Comparison of ENCODE assay signal across 10 mouse cellular contexts in the genomic region with DNA sequence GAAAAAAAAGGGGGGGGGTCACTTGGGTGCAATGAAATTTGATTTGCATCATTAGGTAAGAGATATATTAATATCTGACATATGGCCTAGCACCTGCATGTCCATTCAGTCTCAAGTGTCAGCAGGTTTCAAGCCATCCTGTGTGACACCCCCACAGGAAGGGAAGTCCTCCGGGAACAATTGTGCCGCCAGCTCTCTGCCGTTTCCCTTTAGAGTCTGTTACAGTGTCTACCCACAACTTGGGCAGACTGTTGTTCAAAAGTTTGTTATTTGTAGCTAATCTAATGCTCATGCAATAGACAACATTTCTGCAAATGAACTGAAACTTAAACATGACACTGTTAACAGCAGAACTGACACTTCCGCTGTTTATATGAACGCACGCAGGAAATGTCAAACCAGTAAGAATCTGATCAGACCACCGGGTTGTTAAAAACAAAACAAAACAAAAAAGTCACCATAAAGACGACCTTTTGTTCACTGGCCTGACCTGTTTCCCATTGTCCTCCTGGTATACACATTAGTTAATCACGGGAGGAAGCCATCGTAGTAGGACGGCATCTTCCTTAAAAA. TPM values are rescaled to one million over a fixed set of nuclear protein-coding genes. Genes with fewer than 3 reads are reported as not detected.
DNase-seq lines count a peak whose midpoint lies in the region; ATAC-seq lines count a peak whose summit lies in the region.
"Had no signal": no experiment of that assay in that cellular context is flagged by ENCODE, and none has a peak within 500 bp of the region (broad histone marks: within the 10 kb centered on the region; RNA-seq: fewer than 3 reads in every experiment).

No protein-coding gene starts in this region.

- H3K9ac ChIP-seq in heart, embryonic 11.5 days (ENCODE audit: low read depth, low read length) = no peak overlapping the region
- H3K9ac ChIP-seq in stomach, embryonic 16.5 days (ENCODE audit: low read length) = no peak overlapping the region
- no peak overlapping the region for H3K9ac ChIP-seq in midbrain, embryonic 13.5 days (replicated peaks)
- H3K9ac ChIP-seq: embryonic facial prominence, embryonic 12.5 days had no signal

- WGBS in heart, embryonic 11.5 days (ENCODE audit: insufficient replicate concordance) = 68% methylated on average over 11 of the region's 11 CpGs
- 50% methylated on average over 11 of the region's 11 CpGs for WGBS in stomach, embryonic 16.5 days
- 75% methylated on average over 11 of the region's 11 CpGs for WGBS in midbrain, embryonic 13.5 days

- ATAC-seq in heart, embryonic 11.5 days (replicated peaks; ENCODE audit: insufficient number of reproducible peaks, low FRiP score, low TSS enrichment) = no peak
- ATAC-seq in stomach, embryonic 16.5 days (ENCODE audit: insufficient read depth, low FRiP score) = no peak
- no peak for ATAC-seq in midbrain, embryonic 13.5 days

- no peaks in the 10 kb centered on the region for H3K36me3 ChIP-seq in heart, embryonic 11.5 days (ENCODE audit: control insufficient read depth, insufficient read depth, low read length)
- H3K36me3 ChIP-seq in stomach, embryonic 16.5 days (ENCODE audit: control insufficient read depth, insufficient read depth, low read length) = no peaks in the 10 kb centered on the region
- no peaks in the 10 kb centered on the region for H3K36me3 ChIP-seq in midbrain, embryonic 13.5 days
- H3K36me3 ChIP-seq: embryonic facial prominence, embryonic 12.5 days had no signal

- no peak overlapping the region for H3K4me2 ChIP-seq in heart, embryonic 11.5 days
- H3K4me2 ChIP-seq in stomach, embryonic 16.5 days (ENCODE audit: low read depth, low read length) = peak overlapping the region; percentile 36; the same call in 1 of the 2 replicates
- H3K4me2 ChIP-seq in midbrain, embryonic 13.5 days (replicated peaks) = no peak overlapping the region
- H3K4me2 ChIP-seq: embryonic facial prominence, embryonic 12.5 days had no signal

- peak; percentile 96 for DNase-seq in heart, adult 11 months
- peak; percentile 56 for DNase-seq in lung, postnatal 10 days
- no peak for DNase-seq in lung, postnatal 36 days
- DNase-seq in kidney, postnatal 25 days = peak; percentile 37 to 71
- DNase-seq in gastrocnemius, adult 8-10 months (ENCODE audit: low spot score in 2 of 2) = no peak
- DNase-seq: gastrocnemius, postnatal 10 days had no signal

- no peaks in the 10 kb centered on the region for H3K27me3 ChIP-seq in heart, embryonic 11.5 days (ENCODE audit: control insufficient read depth, insufficient read depth, low read length)
- H3K27me3 ChIP-seq in stomach, embryonic 16.5 days (ENCODE audit: control insufficient read depth, insufficient read depth, low read length) = no peaks in the 10 kb centered on the region
- H3K27me3 ChIP-seq in midbrain, embryonic 13.5 days = no peaks in the 10 kb centered on the region
- H3K27me3 ChIP-seq: embryonic facial prominence, embryonic 12.5 days had no signal

- H3K4me1 ChIP-seq in heart, embryonic 11.5 days (ENCODE audit: control insufficient read depth, insufficient read depth, low read length) = peaks cover 16% of the 10 kb centered on the region
- peaks cover 9% of the 10 kb centered on the region for H3K4me1 ChIP-seq in stomach, embryonic 16.5 days (ENCODE audit: control insufficient read depth, insufficient read depth, low read length)
- H3K4me1 ChIP-seq in midbrain, embryonic 13.5 days (replicated peaks) = peaks cover 24% of the 10 kb centered on the region

- no peak overlapping the region for H3K4me3 ChIP-seq in heart, embryonic 11.5 days (ENCODE audit: low read depth, low read length)
- H3K4me3 ChIP-seq in stomach, embryonic 16.5 days (replicated peaks; ENCODE audit: low read length) = no peak overlapping the region
- no peak overlapping the region for H3K4me3 ChIP-seq in midbrain, embryonic 13.5 days (replicated peaks)
- H3K4me3 ChIP-seq: embryonic facial prominence, embryonic 12.5 days had no signal

- no peaks in the 10 kb centered on the region for H3K9me3 ChIP-seq in heart, embryonic 11.5 days (replicated peaks; ENCODE audit: control insufficient read depth, low read length)
- no peaks in the 10 kb centered on the region for H3K9me3 ChIP-seq in stomach, embryonic 16.5 days (replicated peaks; ENCODE audit: control insufficient read depth, low read length)
- H3K9me3 ChIP-seq in midbrain, embryonic 13.5 days = 0 out of 2 replicates have a peak, but pooled peaks cover 2% of the 10 kb centered on the region
- H3K9me3 ChIP-seq: embryonic facial prominence, embryonic 12.5 days had no signal

- H3K27ac ChIP-seq in heart, embryonic 11.5 days (ENCODE audit: low read depth, low read length) = no peak overlapping the region
- H3K27ac ChIP-seq in stomach, embryonic 16.5 days (ENCODE audit: low read length) = peak overlapping the region; percentile 36; the same call in 1 of the 2 replicates
- no peak overlapping the region for H3K27ac ChIP-seq in midbrain, embryonic 13.5 days
- H3K27ac ChIP-seq: embryonic facial prominence, embryonic 12.5 days had no signal

RNA-seq across cellular contexts. Expression of a gene that starts 23.9 kb away (rescaled TPM):
- polyA plus RNA-seq in heart, embryonic 11.5 days (2014; fragmentation: Nextera tagmentation; extraction: Ambion mirVana) = 37.1 and 38.6 TPM in 2 replicates
- polyA plus RNA-seq in stomach, embryonic 16.5 days (2015; fragmentation: Nextera tagmentation; extraction: Ambion mirVana) = 47.2 and 47.3 TPM in 2 replicates
- 10 to 100 TPM in 1 of 4 experiments, 1 to 10 TPM in 3; 8.4 to 10.3 (median 8.6) TPM for total RNA-seq in gastrocnemius, adult 8-10 months (2022)
- polyA plus RNA-seq in midbrain, embryonic 13.5 days (2015; fragmentation: Nextera tagmentation; extraction: Ambion mirVana) = 54.7 and 55.2 TPM in 2 replicates

RNA-seq across cellular contexts. Expression of a gene that starts 55.2 kb away (rescaled TPM):
- 38.6 and 46.9 TPM in 2 replicates for polyA plus RNA-seq in heart, embryonic 11.5 days (2014; fragmentation: Nextera tagmentation; extraction: Ambion mirVana)
- polyA plus RNA-seq in stomach, embryonic 16.5 days (2015; fragmentation: Nextera tagmentation; extraction: Ambion mirVana) = 52.3 and 58.1 TPM in 2 replicates
- 1 to 10 TPM; 4.4 to 6.4 (median 5.0) TPM for total RNA-seq in gastrocnemius, adult 8-10 months (2022)
- 7.1 and 7.6 TPM in 2 replicates for polyA plus RNA-seq in midbrain, embryonic 13.5 days (2015; fragmentation: Nextera tagmentation; extraction: Ambion mirVana)

Comparison
In these comparisons a context has a peak if more than half of its experiments do, and no peak if none do; other contexts are left out.
1. DNase-seq: peak in heart, adult 11 months (single experiment), lung, postnatal 10 days (single experiment) and kidney, postnatal 25 days (2 of 2); none in lung, postnatal 36 days (single experiment) and gastrocnemius, adult 8-10 months (0 of 2).